Mouse (Mus musculus): ENCODE measurements around the gene Proca1. TPM values are rescaled to one million over a fixed set of nuclear protein-coding genes. Genes with fewer than 3 reads are reported as not detected.

Proca1 gene
- 17.6 and 26.3 TPM in 2 replicates for total RNA-seq (2021)
- long read RNA-seq, experiment 1, transcript Proca1-201 (3 exons, 960 nt) = major isoform, 6 of 10 reads
- long read RNA-seq, experiment 1, partial matches to known transcripts = 0 of 10 reads
- long read RNA-seq, experiment 1, other reads (novel, unspliced or antisense) = 3 of 10 reads
- long read RNA-seq, experiment 2, partial matches to known transcripts = 0 of 4 reads
- long read RNA-seq, experiment 2, other reads (novel, unspliced or antisense) = 0 of 4 reads

DNA sequence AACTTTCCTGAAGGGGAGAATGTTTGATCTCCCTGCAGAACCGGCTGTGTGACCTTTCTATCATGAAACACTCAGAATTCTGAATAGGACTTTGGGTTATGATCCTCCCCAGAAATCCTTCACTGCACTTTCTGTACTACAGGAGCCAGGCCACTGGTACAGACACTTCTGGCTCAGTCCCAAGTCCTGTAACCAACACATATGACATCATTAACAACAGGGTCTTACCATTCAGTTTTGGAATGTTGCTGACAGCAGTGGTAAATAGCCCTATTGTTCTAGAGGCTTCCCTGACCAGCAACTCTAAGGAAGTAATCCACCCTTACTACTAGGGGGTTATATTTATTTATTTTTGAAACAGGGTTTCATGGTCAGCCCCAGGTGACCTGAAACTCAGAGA is at the start of gene Proca1:
Proca1 (plus strand) TSS at position 280 of the 400 bp plus-strand sequence.
- no peak for DNase-seq

DNA sequence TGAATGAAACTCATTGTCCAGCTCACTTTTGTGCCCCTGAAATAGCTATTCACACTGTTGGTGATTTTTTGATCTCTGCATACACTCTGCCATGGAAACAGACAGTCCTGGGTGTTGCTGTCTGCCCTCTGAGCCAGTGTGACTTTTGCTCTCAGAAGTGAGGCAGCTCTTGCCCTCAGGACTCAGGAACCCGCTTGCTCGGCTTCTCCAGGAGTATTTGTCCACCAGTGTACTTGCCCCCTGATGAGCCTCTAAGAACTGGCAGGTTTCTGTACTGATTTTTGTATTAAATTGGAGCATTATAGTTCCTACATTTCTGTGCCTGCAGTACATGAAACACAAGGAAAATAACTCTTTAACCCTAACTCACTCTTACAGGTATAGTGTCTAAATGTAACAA is 49.7 kb upstream of the Proca1 start:
- DNase-seq = no peak

GRCm38 (mm10) chr11:78146168-78146567 is 47.0 kb upstream of the Proca1 start:
- DNase-seq = no peak

- no peak for DNase-seq
Observed at GRCm38 (mm10) chr11:78146707-78147543, 46.3 kb upstream of the Proca1 start.

DNA sequence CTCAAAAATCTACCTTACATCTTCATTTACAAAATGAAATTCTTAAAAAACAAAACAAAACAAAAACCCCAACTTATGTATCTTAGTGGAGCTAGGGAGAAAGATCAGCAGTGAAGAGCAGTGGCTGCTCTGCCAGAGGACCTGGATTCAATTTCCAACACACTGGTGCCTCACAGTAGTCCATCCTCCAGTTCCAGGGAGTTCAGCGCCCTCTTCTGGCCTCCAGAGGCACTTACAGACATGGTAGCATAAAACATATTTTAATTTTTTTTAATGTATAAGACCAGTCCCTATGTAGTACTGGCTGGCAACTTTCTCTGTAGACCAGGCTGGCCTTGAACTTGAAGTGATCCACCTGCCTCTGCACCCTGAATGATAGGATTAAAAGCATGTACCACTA is 42.0 kb upstream of the Proca1 start:
- DNase-seq = peak; percentile 61

GRCm38 (mm10) chr11:78152299-78153231 is 40.6 kb upstream of the Proca1 start:
- peak; percentile 83 for DNase-seq

DNA sequence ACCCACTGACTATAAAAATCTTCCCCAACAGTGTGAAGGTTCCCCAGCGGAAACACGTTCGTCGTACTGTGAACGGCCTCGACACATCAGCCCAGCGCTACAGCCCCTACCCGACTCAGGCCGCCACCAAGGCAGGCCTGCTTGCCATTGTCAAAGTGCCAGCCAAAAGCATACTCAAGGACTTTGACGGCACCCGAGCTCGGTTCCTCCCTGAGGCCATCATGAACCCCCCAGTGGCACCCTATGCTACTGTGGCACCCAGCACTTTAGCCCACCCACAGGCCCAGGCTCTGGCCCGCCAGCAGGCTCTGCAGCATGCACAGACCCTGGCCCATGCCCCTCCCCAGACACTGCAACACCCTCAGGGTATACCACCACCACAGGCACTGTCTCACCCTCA is 39.4 kb upstream of the Proca1 start:
- DNase-seq = no peak

- no peak for DNase-seq
Observed at GRCm38 (mm10) chr11:78155674-78156073, 37.5 kb upstream of the Proca1 start.

GRCm38 (mm10) chr11:78156156-78156699 is 37.0 kb upstream of the Proca1 start:
- no peak for DNase-seq

DNA sequence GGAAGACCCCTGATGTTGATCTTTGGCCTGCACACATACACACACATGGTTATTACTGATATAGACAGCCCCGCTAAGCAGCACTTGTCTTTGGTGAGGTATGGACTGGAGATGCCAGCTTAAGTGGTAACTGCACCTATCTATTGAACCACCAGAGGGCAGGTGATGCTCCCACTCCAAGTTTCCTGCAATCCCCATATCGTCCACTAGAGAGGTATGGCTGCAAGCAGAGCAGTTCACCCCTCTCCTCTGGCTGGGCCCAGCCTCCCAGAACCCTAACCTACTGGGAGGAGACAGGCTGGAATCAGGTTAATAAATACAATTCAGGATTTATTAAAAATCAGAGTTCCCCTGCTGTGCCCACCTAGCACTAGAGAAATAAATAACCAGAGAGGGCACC is 34.1 kb upstream of the Proca1 start:
- peak; percentile 89 for DNase-seq

DNA sequence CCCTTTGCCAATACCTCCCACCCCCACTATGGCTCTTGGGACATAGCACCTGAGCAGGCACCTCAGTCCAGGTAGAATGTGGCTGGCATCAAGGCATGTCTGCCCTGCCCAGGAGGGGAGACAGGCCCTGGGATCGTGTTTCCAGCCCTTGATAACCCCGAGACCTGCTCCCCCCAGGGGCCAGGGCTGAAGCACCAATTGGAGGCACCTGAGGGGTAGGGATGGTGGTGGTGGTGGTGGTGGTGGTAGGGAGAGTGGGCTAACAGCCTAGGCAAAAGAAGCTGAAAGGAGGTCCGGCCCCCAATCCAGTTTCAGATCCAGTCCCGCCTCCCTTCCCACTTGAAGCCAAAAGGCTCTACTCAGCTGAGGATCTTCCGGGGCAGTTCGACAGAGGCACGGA is 33.6 kb upstream of the Proca1 start:
- DNase-seq = no peak

- DNase-seq = no peak
Observed at GRCm38 (mm10) chr11:78160171-78160570, 33.0 kb upstream of the Proca1 start.

- no peak for DNase-seq
Observed at GRCm38 (mm10) chr11:78160675-78161074, 32.5 kb upstream of the Proca1 start.

- no peak for DNase-seq
Observed at GRCm38 (mm10) chr11:78161169-78161568, 32.0 kb upstream of the Proca1 start.

GRCm38 (mm10) chr11:78161968-78162367 is 31.2 kb upstream of the Proca1 start:
- DNase-seq = no peak

DNA sequence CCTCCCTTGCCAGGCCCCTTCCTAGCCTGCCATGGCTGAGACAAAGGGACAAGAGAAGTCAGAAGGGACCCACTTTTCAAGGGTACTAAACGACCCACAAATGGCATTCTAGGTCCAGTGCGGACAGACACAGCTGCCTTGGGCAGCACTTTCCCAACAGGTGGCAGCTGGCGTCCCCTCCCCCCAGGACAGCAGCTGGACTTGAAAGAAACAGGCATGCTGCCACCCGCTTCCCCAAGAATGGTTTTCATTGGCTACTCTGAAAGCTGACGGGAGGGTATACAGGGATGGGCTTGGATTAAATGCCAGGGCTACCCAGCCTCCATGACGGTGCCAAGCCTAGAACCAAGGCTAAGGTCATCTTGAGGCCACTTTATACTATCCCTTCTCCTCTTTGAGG is 30.7 kb upstream of the Proca1 start:
- DNase-seq = peak; percentile 83

- DNase-seq = no peak
Observed at GRCm38 (mm10) chr11:78163045-78163444, 30.1 kb upstream of the Proca1 start.

DNA sequence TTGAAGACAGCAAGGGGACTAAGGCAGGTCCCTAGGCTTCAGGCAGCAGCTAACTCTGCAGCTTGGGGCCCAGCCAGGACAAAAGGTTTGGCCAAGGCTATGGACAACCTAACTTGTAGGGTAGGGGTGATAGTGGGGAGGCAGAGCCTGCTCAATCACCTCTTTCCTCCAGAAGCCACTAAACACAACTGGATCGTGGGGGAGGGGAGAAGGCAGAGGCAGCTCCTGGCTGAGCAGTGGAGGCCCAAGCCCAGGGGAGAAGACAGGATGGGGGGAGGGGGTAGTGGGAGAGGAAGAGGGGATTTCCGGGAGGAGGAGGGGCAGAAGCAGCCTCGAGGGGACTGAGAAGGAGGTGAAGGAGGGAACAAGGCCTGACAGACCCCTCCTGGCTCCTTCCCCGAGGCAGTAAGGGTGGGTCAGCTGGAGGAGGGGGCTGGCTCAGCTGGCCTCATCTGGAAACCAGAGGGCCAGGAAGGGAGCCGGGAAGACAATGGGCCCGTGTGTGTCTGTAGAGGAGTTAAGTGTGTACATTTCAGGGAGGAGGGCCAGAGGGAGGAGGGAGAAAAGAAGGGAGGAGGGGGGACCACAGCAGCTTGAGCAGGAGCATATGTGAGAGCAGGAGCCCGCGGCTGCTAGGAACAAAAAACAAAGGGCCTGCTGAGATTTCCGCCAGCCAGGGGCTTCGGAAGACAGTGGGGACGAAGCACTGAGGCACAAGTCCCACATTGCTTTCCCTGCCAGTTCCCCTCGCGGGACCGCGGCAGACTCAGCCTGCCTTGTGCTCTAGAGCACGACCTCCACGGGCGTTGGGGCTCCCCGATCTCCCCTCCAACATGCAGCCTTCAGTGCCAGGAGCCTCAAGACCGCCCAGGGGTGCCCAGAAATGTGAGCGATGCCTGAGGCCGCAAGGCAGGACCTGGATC is 29.2 kb upstream of the Proca1 start:
- DNase-seq = peak; percentile 90

- no peak for DNase-seq
Observed at GRCm38 (mm10) chr11:78164604-78164923, 28.6 kb upstream of the Proca1 start.

GRCm38 (mm10) chr11:78164924-78165760 is 28.1 kb upstream of the Proca1 start, which contains the start of gene Traf4:
Gene Traf4 (minus strand): TSS chr11:78165589.
- DNase-seq = peak; percentile 91

Data from adrenal gland, postnatal 14 days (tissue).